Mouse (Mus musculus) midbrain, embryonic 13.5 days (tissue): ENCODE results near the gene Gpr162. TPM values are rescaled to one million over a fixed set of nuclear protein-coding genes. Genes with fewer than 3 reads are reported as not detected.

Experiments used
- ATAC-seq: fragments of 200-750 bp; cut with Nextera tagmentation; 2 replicates; pipeline ENCODE4 v1.8.0; 2017; ENCODE audit warnings: mild to moderate bottlenecking, moderate TSS enrichment, moderate library complexity
- H3K27ac ChIP-seq: fragments of 300-500 bp; sonication (generic); 2 replicates; pipeline ENCODE4 v1.5.1; 2015; ENCODE audit warnings: inconsistent platforms, mild to moderate bottlenecking, moderate library complexity
- H3K27me3 ChIP-seq: fragments of 300-500 bp; sonication (generic); 2 replicates; pipeline ENCODE4 v1.6.1; 2015; ENCODE audit warnings: mild to moderate bottlenecking, inconsistent platforms
- H3K36me3 ChIP-seq: fragments of 300-500 bp; sonication (generic); 2 replicates; pipeline ENCODE4 v1.6.1; 2015; ENCODE audit warnings: mild to moderate bottlenecking, inconsistent platforms
- H3K4me1 ChIP-seq: fragments of 300-500 bp; sonication (generic); replicated peaks from 2 replicates; pipeline ENCODE4 v1.6.1; 2015; ENCODE audit warnings: inconsistent platforms
- H3K4me2 ChIP-seq: fragments of 300-500 bp; sonication (generic); replicated peaks from 2 replicates; pipeline ENCODE4 v1.6.1; 2015; ENCODE audit warnings: moderate library complexity, mild to moderate bottlenecking, inconsistent platforms
- H3K4me3 ChIP-seq: fragments of 300-500 bp; sonication (generic); replicated peaks from 2 replicates; pipeline ENCODE4 v1.5.1; 2015; ENCODE audit warnings: mild to moderate bottlenecking, inconsistent platforms
- H3K9ac ChIP-seq: fragments of 300-500 bp; sonication (generic); replicated peaks from 2 replicates; pipeline ENCODE4 v1.6.1; 2015; ENCODE audit warnings: mild to moderate bottlenecking, inconsistent platforms
- H3K9me3 ChIP-seq: fragments of 300-500 bp; sonication (generic); 2 replicates; pipeline ENCODE4 v1.6.1; 2016; ENCODE audit warnings: mild to moderate bottlenecking, inconsistent platforms
- WGBS: fragments of 180-500 bp; shearing (Covaris S2); methylation state at CpG from one replicate; pipeline ENCODE4 v1.1.7; 2015; 5-methylcytosine and 5-hydroxymethylcytosine counted together
- polyA plus RNA-seq: library from polyadenylated mRNA; unstranded; fragments of >200 nt; fragmentation: Nextera tagmentation; extraction: Ambion mirVana; gene quantifications from 2 replicates; pipeline ENCODE4 v1.2.1, GENCODE M21; 2015

Gpr162 gene
- polyA plus RNA-seq, 1 experiment from 2014 or later = 22.9 TPM

DNA sequence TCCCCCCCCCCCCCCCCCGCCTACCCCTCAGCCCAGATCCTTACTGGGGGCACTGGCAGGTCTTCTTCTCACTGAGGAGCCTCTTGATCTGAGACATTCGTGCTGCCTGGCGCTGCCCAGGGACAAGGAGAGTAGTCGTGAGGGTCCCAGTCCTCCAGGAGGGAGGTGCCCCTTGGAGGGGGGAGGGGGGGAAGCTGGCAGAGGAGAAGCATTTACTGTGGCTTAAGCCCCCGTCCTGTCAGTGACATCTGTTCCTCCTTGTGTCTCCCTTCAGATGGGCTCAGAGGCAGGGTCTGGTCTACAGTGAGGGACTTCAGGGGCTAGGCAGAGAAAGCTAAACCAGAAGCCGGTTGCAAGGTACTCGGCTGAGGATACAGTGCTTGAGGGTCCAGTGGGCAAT lies 2.8 kb upstream of the Gpr162 start:
- Histone ChIP-seq H3K27ac (no peak overlapping the region), H3K9me3 (no peaks in the 10 kb centered on the region), H3K36me3 (no peaks in the 10 kb centered on the region), H3K4me1 (peaks cover 44% of the 10 kb centered on the region), H3K9ac (no peak overlapping the region), H3K4me3 (no peak overlapping the region), H3K4me2 (no peak overlapping the region), H3K27me3 (no peaks in the 10 kb centered on the region)
- ATAC-seq = no peak
- 52% methylated on average over 6 of the region's 7 CpGs for WGBS

- ATAC-seq = no peak
- no peak overlapping the region for H3K4me3 ChIP-seq
- 51% methylated on average over 18 of the region's 18 CpGs for WGBS
- 0 out of 2 replicates have a peak, but pooled peaks cover 6% of the 10 kb centered on the region for H3K27me3 ChIP-seq
- H3K9ac ChIP-seq = peak overlapping the region; percentile 41; the same call in 1 of the 2 replicates
- peaks cover 5% of the 10 kb centered on the region; the same call in 1 of the 2 replicates for H3K36me3 ChIP-seq
- H3K4me1 ChIP-seq = peaks cover 51% of the 10 kb centered on the region
- peak overlapping the region; percentile 58 for H3K27ac ChIP-seq
- H3K4me2 ChIP-seq = no peak overlapping the region
- H3K9me3 ChIP-seq = no peaks in the 10 kb centered on the region
These were observed 2.1 kb upstream of the Gpr162 start for GRCm38 (mm10) chr6:124865766-124866362.

DNA sequence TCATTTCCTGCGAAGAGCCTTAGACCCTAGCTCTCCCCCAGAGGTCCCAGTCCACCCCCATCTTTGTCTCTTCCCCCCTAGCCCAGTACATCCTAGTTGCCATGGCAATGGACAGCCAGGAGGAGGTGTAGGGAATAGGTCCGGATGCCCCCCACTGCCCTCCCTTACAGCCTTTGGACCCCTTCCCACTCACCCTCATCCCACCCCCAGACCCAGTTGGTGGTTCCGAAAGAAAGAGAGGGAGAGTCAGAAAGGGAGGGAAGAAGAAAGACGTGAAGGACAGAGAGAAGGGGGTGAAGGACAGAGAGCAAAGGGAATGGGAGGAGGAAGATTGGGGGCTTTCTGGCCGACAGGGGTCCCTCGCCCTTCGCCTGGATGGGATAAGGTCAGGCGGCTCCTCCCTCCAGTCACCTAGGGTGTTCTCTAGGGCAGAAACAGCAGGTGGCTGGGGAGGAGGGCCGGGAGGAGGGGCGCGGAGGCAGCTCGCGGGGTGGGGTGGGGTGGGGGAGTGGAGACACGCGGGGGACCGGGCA lies 592 bp downstream of the Gpr162 start:
- Histone ChIP-seq H3K9ac (peak overlapping the region; percentile 86), H3K4me3 (peak overlapping the region; percentile 68), H3K4me2 (peak overlapping the region; percentile 70), H3K4me1 (peaks cover 75% of the 10 kb centered on the region), H3K9me3 (no peaks in the 10 kb centered on the region), H3K27me3 (0 out of 2 replicates have a peak, but pooled peaks cover 12% of the 10 kb centered on the region), H3K36me3 (peaks cover 6% of the 10 kb centered on the region; the same call in 1 of the 2 replicates), H3K27ac (peak overlapping the region; percentile 92)
- ATAC-seq = peak; percentile 37
- WGBS = under 1% methylated on average over 16 of the region's 16 CpGs

DNA sequence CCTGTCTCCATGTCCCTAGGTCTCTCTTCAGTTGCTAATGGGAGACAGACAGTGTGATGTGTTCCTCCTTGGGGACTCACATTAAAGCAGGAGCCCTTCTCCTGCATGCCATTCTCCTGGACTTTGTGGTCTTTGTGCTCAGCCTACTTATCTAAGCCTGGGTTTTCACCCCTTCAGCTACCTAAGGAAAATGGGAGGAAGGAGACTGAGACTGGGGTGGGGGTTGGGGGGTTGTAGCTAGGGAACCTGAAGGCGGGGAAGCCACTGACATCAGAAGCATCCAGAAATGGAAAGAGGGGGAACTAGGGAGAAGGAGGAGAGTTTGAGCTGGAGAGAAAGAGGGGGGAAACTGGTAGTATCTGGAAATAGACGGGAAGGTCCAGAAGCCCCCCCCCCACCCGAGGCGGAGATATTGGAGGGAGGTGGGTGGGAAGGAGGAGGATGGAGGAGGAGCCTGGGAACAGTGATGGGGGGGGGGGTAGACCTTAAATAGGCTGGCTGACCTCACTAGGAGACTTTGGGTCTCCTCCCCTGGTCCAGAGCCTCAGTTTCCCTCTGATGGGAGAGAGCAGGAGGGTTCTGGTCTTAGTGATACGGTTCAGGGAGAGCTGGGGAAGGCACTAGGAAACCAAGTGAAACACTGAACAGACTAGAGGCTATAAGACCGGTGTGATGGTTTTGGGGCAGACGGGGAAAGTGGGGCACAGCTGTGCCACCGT lies 1.2 kb downstream of the Gpr162 start:
- Histone ChIP-seq H3K27me3 (0 out of 2 replicates have a peak, but pooled peaks cover 12% of the 10 kb centered on the region), H3K4me3 (peak overlapping the region; percentile 68), H3K36me3 (peaks cover 6% of the 10 kb centered on the region; the same call in 1 of the 2 replicates), H3K9me3 (no peaks in the 10 kb centered on the region), H3K4me1 (peaks cover 81% of the 10 kb centered on the region), H3K4me2 (peak overlapping the region; percentile 70), H3K9ac (peak overlapping the region; percentile 86), H3K27ac (peak overlapping the region; percentile 92)
- no peak; the same call in 1 of the 2 replicates for ATAC-seq
- 11% methylated on average over 8 of the region's 8 CpGs for WGBS

DNA sequence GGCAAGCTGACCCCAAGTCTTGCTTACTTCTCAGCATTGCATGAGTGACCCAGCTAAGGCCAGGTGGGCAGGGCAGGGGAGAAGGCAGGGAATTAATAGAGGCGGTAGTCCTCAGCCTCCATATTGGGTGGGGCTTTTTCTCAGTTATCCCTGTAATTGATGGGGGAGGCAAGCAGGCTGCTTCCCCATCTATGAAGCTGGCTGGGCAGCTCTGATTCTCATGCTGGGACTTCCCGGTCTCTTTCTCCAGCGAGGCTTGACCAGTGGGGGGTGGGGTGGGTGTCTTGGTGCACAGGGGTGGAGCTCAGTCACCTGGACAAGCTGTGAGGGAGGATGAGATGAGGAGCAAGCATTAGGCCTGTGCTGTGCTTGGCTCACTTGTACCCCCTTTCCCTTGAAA lies 2.0 kb downstream of the Gpr162 start:
- peak overlapping the region; percentile 70 for H3K4me2 ChIP-seq
- H3K9me3 ChIP-seq = no peaks in the 10 kb centered on the region
- 0 out of 2 replicates have a peak, but pooled peaks cover 12% of the 10 kb centered on the region for H3K27me3 ChIP-seq
- H3K4me1 ChIP-seq = peaks cover 81% of the 10 kb centered on the region
- peak overlapping the region; percentile 86 for H3K9ac ChIP-seq
- H3K27ac ChIP-seq = peak overlapping the region; percentile 92
- 37% methylated on average over 3 of the region's 3 CpGs for WGBS
- peak overlapping the region; percentile 68 for H3K4me3 ChIP-seq
- H3K36me3 ChIP-seq = peaks cover 6% of the 10 kb centered on the region; the same call in 1 of the 2 replicates
- ATAC-seq = no peak

DNA sequence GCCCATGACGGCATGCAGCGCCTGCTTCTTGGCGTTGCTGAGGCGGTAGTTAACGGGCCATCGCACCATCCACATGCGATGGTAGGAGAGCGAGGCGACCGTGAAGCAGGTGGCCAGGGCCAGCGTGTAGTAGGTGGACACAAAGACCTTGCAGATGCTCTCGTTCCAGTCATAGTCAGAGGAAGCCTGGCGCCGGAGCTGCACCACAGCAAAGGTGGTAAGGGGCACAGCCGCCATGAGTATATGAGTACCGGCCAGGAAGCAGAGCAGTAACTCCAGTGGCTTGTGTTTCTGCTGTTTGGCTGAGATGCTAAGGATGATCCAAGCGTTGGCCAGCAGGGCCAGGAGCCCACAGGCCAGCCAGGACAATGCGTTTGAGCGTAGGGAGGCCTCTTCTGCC lies 2.5 kb downstream of the Gpr162 start:
- Histone ChIP-seq H3K4me1 (peaks cover 82% of the 10 kb centered on the region), H3K4me2 (peak overlapping the region; percentile 70), H3K27ac (peak overlapping the region; percentile 92), H3K9me3 (no peaks in the 10 kb centered on the region), H3K27me3 (0 out of 2 replicates have a peak, but pooled peaks cover 12% of the 10 kb centered on the region), H3K9ac (peak overlapping the region; percentile 86), H3K36me3 (peaks cover 6% of the 10 kb centered on the region; the same call in 1 of the 2 replicates), H3K4me3 (peak overlapping the region; percentile 68)
- WGBS = 79% methylated on average over 19 of the region's 19 CpGs
- ATAC-seq = no peak

DNA sequence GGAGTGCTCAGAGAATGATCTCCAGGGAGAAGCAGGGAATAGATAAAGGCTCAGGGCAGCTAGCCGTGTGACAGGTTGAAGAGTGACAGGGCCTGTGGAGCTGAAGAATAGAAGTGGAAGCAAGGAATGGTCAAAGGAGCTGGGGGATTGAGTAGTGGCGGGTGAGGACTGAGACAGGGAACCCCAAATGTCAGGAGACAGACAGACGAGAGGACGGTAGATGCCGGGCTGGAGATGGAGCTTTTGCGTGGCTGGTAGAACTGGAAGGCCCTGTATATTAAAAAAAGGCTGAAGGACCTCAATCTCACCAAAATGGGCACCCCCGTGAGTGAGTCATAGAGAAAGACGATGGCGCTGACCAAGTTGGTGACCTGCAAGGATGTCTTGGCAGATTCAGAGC lies 3.3 kb downstream of the Gpr162 start:
- Histone ChIP-seq H3K9me3 (no peaks in the 10 kb centered on the region), H3K27ac (peak overlapping the region; percentile 92), H3K27me3 (0 out of 2 replicates have a peak, but pooled peaks cover 12% of the 10 kb centered on the region), H3K36me3 (peaks cover 6% of the 10 kb centered on the region; the same call in 1 of the 2 replicates), H3K4me1 (peaks cover 82% of the 10 kb centered on the region), H3K9ac (peak overlapping the region; percentile 86), H3K4me3 (no peak overlapping the region), H3K4me2 (peak overlapping the region; percentile 70)
- no peak for ATAC-seq
- 75% methylated on average over 9 of the region's 9 CpGs for WGBS

GRCm38 (mm10) chr6:124859725-124860124 lies 4.1 kb downstream of the Gpr162 start:
- Histone ChIP-seq H3K27ac (peak overlapping the region; percentile 92), H3K9ac (peak overlapping the region; percentile 86), H3K4me2 (peak overlapping the region; percentile 70), H3K36me3 (peaks cover 6% of the 10 kb centered on the region; the same call in 1 of the 2 replicates), H3K4me1 (peaks cover 75% of the 10 kb centered on the region), H3K9me3 (no peaks in the 10 kb centered on the region), H3K4me3 (peak overlapping the region; percentile 21), H3K27me3 (0 out of 2 replicates have a peak, but pooled peaks cover 12% of the 10 kb centered on the region)
- WGBS = 7% methylated on average over 12 of the region's 12 CpGs
- ATAC-seq = peak; percentile 7; the same call in 1 of the 2 replicates

DNA sequence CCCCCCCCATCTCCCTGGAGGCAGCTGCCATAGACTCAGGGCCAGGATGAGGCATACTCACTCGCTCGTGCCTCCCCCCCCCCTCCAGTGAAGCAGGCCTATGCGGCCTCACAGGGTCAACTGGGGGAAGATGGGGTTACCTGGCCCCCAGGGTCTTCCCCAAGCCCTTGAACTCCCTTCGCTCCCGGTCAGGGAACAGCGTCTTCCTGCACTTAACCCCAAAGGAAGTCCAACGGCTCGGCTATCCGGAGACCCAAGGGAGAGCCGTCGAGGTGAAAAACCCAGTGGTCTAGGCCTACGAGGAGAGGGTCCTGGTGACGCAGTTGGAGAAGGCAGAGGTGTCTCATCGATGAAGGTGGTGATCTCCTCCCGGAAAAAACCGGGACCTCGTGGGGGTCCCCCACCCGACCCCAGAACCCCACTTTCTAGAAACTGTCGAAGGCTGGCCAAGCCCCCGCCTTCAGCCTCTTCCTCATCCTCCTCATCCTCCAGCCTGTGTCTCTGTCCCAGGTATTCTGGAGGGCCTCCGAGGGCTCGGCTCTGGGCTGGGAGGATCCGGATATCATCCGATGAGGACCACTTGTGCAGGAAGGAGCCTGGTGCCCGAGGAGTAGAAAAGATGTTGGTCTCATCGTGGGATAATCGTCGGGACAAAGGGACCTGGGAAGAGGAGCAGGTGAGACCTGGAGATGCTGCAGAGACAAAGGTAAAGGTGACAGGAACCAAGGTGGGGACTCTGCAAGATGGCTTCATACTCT lies 5.0 kb downstream of the Gpr162 start:
- Histone ChIP-seq H3K4me3 (no peak overlapping the region), H3K4me1 (peaks cover 67% of the 10 kb centered on the region), H3K4me2 (peak overlapping the region; percentile 81), H3K9ac (peak overlapping the region; percentile 96), H3K36me3 (peaks cover 7% of the 10 kb centered on the region; the same call in 1 of the 2 replicates), H3K27ac (no peak overlapping the region; the same call in 1 of the 2 replicates), H3K9me3 (no peaks in the 10 kb centered on the region), H3K27me3 (0 out of 2 replicates have a peak, but pooled peaks cover 12% of the 10 kb centered on the region)
- ATAC-seq = no peak
- 80% methylated on average over 26 of the region's 28 CpGs for WGBS

- Histone ChIP-seq H3K4me1 (peaks cover 64% of the 10 kb centered on the region), H3K9me3 (no peaks in the 10 kb centered on the region), H3K9ac (peak overlapping the region; percentile 96), H3K36me3 (peaks cover 11% of the 10 kb centered on the region), H3K27me3 (0 out of 2 replicates have a peak, but pooled peaks cover 12% of the 10 kb centered on the region), H3K27ac (peak overlapping the region; percentile 98), H3K4me3 (peak overlapping the region; percentile 71), H3K4me2 (peak overlapping the region; percentile 81)
- no peak for ATAC-seq
- WGBS = 20% methylated on average over 26 of the region's 26 CpGs
These were observed 5.8 kb downstream of the Gpr162 start for GRCm38 (mm10) chr6:124857840-124858530.
